Mouse (Mus musculus): Measurements from ENCODE around the gene Ccdc115. TPM values are rescaled to one million over a fixed set of nuclear protein-coding genes. Genes with fewer than 3 reads are reported as not detected.

The Ccdc115 gene
- polyA plus RNA-seq, 1 experiment from 2014 or later: 30.6 TPM

DNA sequence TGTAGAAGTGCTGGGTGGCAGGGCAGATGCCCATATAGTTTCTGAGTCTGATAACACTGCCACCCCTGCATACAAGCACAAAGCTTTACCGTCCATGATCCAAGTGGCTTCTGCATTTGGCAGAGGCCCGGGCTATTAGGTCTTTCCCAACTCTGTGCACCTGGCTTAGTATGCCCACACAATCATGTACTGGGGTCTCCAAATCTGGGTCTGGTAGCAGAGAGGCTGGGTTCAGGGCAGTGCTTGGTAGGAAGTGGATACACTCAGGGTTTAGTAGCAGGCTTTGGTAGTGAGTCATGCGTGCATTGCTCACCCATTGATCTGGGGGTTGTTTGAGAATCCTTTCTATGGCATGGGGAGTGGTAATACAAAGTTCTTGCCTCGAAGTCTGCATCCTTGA lies 10.2 kb downstream of the Ccdc115 start:
- 91% methylated on average over 4 of the region's 4 CpGs for WGBS
- H3K9me3 ChIP-seq (ENCODE audit: low read length): peaks cover 7% of the 10 kb centered on the region
- H3K4me2 ChIP-seq (replicated peaks; ENCODE audit: low read depth, low read length): no peak overlapping the region
- H3K27me3 ChIP-seq (replicated peaks; ENCODE audit: insufficient read depth, low read length): no peaks in the 10 kb centered on the region
- H3K4me3 ChIP-seq (ENCODE audit: low read depth, low read length): no peak overlapping the region
- H3K27ac ChIP-seq (ENCODE audit: low read length): no peak overlapping the region
- ATAC-seq (no peak), DNase-seq (ENCODE audit: low spot score) (no peak)
- TF ChIP-seq CTCF (IDR thresholded peaks at IDR 0.05) (no peak), EP300 (IDR thresholded peaks at IDR 0.05) (no peak)
- no peak overlapping the region for H3K9ac ChIP-seq (replicated peaks; ENCODE audit: low read depth)
- H3K4me1 ChIP-seq (ENCODE audit: insufficient read depth, low read depth, low read length): no peaks in the 10 kb centered on the region
- H3K36me3 ChIP-seq (ENCODE audit: insufficient read depth, low read length): no peaks in the 10 kb centered on the region

DNA sequence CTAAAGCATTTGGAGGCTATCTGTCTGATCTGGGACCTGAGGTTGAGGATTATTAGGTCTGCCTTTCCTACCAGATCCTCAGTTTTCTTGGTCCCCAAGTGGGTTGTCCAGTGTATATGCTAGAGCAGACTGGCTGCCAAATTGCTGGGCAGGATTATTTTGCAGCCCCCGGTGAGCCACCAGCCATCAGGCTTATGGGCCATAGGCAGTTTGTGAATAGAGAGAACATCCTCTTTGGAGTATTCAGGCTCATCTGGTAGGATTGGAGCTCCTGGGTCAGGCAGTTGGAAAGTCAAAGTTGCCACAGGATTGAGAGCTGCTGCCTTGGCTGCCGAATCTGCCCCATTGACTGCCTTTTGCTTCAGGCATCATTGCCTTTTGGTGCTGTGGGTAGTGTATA lies 11.0 kb downstream of the Ccdc115 start:
- no peak overlapping the region for H3K4me3 ChIP-seq (ENCODE audit: low read depth, low read length)
- peaks cover 7% of the 10 kb centered on the region for H3K9me3 ChIP-seq (ENCODE audit: low read length)
- DNase-seq (ENCODE audit: low spot score): no peak
- no peak overlapping the region for H3K27ac ChIP-seq (ENCODE audit: low read length)
- TF ChIP-seq EP300 (IDR thresholded peaks at IDR 0.05): no peak
- no peak for TF ChIP-seq CTCF (IDR thresholded peaks at IDR 0.05)
- H3K4me2 ChIP-seq (replicated peaks; ENCODE audit: low read depth, low read length): no peak overlapping the region
- H3K4me1 ChIP-seq (ENCODE audit: insufficient read depth, low read depth, low read length): no peaks in the 10 kb centered on the region
- no peaks in the 10 kb centered on the region for H3K36me3 ChIP-seq (ENCODE audit: insufficient read depth, low read length)
- WGBS: 95% methylated on average over 2 of the region's 2 CpGs
- no peak for ATAC-seq
- H3K9ac ChIP-seq (replicated peaks; ENCODE audit: low read depth): no peak overlapping the region
- H3K27me3 ChIP-seq (replicated peaks; ENCODE audit: insufficient read depth, low read length): no peaks in the 10 kb centered on the region

- H3K9me3 ChIP-seq (ENCODE audit: low read length): no peaks in the 10 kb centered on the region
- H3K4me1 ChIP-seq (ENCODE audit: insufficient read depth, low read depth, low read length): no peaks in the 10 kb centered on the region
- no peak overlapping the region for H3K4me3 ChIP-seq (ENCODE audit: low read depth, low read length)
- no peaks in the 10 kb centered on the region for H3K36me3 ChIP-seq (ENCODE audit: insufficient read depth, low read length)
- TF ChIP-seq EP300 (IDR thresholded peaks at IDR 0.05): no peak
- TF ChIP-seq CTCF (IDR thresholded peaks at IDR 0.05): no peak
- no peak overlapping the region for H3K4me2 ChIP-seq (replicated peaks; ENCODE audit: low read depth, low read length)
- H3K9ac ChIP-seq (replicated peaks; ENCODE audit: low read depth): no peak overlapping the region
- DNase-seq (ENCODE audit: low spot score) (peak; percentile 68), ATAC-seq (peak; percentile 67)
- no peak overlapping the region for H3K27ac ChIP-seq (ENCODE audit: low read length)
- H3K27me3 ChIP-seq (replicated peaks; ENCODE audit: insufficient read depth, low read length): no peaks in the 10 kb centered on the region
- WGBS: 38% methylated on average over 11 of the region's 11 CpGs
Observed at GRCm38 (mm10) chr1:34399182-34399953, 40.1 kb downstream of the Ccdc115 start.

DNA sequence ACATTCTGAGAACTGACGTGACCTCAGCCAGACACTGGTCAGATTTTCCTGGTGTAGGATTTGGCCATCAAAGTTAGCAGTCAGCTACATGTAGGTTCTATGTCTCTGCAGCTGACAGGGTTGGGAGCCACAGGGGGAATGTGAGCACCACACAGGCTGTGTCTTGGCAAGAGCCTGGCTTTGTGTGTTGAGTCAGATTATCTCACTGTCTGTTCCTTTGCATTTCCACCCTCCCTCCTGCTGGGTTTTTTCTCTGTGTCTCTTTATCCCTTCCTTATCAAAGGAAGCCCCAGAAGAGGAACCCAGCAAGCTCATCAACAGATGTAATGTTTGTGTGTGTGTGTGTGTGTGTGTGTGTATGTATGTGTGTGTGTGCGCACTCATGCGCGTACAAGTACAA lies 43.2 kb downstream of the Ccdc115 start:
- ATAC-seq: peak; percentile 41; the same call in 1 of the 2 replicates
- 90% methylated on average over 4 of the region's 4 CpGs for WGBS

DNA sequence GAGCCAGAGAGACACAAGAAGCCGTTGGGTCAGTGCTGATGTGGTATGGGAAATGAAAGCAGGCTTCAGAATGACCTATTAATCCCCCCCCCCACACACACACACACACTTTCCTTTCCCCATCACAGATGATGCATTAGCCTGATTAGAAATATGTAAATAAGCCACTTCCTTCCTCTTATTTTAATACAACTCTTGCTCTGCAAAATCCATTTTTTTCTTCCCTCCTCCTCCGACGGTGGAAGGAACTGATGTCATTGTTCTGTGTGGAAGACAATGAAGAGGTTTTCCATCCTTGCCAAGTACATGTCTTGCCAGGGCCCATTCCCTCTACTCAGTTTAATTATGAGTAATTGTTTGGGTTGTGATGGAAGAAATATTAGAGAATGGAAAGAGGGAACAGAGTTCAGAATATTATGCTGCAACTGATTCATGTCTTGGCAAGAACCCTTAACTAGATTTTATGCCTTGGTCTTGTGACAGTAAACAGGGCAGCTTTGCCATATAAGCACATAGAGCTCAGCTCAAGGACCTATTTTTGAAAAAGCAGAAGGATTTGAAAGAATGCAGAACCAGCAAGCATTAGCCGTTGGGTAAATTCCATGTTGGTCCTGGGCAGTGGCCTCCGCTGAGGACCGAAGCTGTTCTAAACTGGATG lies 50.1 kb downstream of the Ccdc115 start:
- Histone ChIP-seq H3K4me1 (ENCODE audit: insufficient read depth, low read depth, low read length) (peaks cover 14% of the 10 kb centered on the region; the same call in 1 of the 2 replicates), H3K4me2 (replicated peaks; ENCODE audit: low read depth, low read length) (peak overlapping the region; percentile 22; the same call in 1 of the 2 replicates), H3K4me3 (ENCODE audit: low read depth, low read length) (no peak overlapping the region), H3K27ac (ENCODE audit: low read length) (peak overlapping the region; percentile 80), H3K27me3 (replicated peaks; ENCODE audit: insufficient read depth, low read length) (no peaks in the 10 kb centered on the region), H3K36me3 (ENCODE audit: insufficient read depth, low read length) (no peaks in the 10 kb centered on the region), H3K9ac (replicated peaks; ENCODE audit: low read depth) (no peak overlapping the region), H3K9me3 (ENCODE audit: low read length) (no peaks in the 10 kb centered on the region)
- DNase-seq (ENCODE audit: low spot score): peak; percentile 86
- TF ChIP-seq CTCF (IDR thresholded peaks at IDR 0.05) (no peak), EP300 (IDR thresholded peaks at IDR 0.05) (peak; percentile 92)
- peak; percentile 88 for ATAC-seq
- 39% methylated on average over 6 of the region's 6 CpGs for WGBS

More for the DNA sequence above, 43.2 kb downstream of the Ccdc115 start:
- H3K4me2 ChIP-seq (replicated peaks; ENCODE audit: low read depth, low read length): no peak overlapping the region
- H3K4me1 ChIP-seq (ENCODE audit: insufficient read depth, low read depth, low read length): no peaks in the 10 kb centered on the region
- no peak for TF ChIP-seq EP300 (IDR thresholded peaks at IDR 0.05)
- no peak for TF ChIP-seq CTCF (IDR thresholded peaks at IDR 0.05)
- no peaks in the 10 kb centered on the region for H3K9me3 ChIP-seq (ENCODE audit: low read length)
- H3K36me3 ChIP-seq (ENCODE audit: insufficient read depth, low read length): no peaks in the 10 kb centered on the region
- DNase-seq (ENCODE audit: low spot score): no peak
- no peak overlapping the region for H3K27ac ChIP-seq (ENCODE audit: low read length)
- no peaks in the 10 kb centered on the region for H3K27me3 ChIP-seq (replicated peaks; ENCODE audit: insufficient read depth, low read length)
- no peak overlapping the region for H3K9ac ChIP-seq (replicated peaks; ENCODE audit: low read depth)
- H3K4me3 ChIP-seq (ENCODE audit: low read depth, low read length): no peak overlapping the region

DNA sequence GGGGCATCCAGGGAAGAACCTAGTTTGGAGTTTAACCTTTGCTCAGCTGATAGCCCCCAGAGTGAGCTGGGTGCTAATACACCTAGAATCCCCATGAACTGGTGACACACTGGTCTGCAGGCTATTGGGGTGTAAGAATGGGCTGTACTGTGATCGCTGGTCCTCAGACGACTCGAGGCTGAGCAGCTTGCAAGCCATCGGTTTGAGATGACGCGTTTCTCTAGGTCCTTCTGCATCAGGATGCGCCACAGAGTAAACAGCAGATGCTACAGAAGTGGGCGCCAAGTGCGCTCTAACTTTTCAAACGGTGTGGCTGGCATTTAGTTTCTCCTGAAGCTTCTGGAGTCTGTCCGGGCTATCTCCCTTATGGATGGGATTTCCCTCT lies 50.6 kb downstream of the Ccdc115 start:
- Histone ChIP-seq H3K4me3 (ENCODE audit: low read depth, low read length) (no peak overlapping the region), H3K4me2 (replicated peaks; ENCODE audit: low read depth, low read length) (peak overlapping the region; percentile 22), H3K4me1 (ENCODE audit: insufficient read depth, low read depth, low read length) (peaks cover 14% of the 10 kb centered on the region; the same call in 1 of the 2 replicates), H3K36me3 (ENCODE audit: insufficient read depth, low read length) (no peaks in the 10 kb centered on the region), H3K9me3 (ENCODE audit: low read length) (no peaks in the 10 kb centered on the region), H3K27me3 (replicated peaks; ENCODE audit: insufficient read depth, low read length) (no peaks in the 10 kb centered on the region), H3K9ac (replicated peaks; ENCODE audit: low read depth) (no peak overlapping the region), H3K27ac (ENCODE audit: low read length) (peak overlapping the region; percentile 64)
- TF ChIP-seq CTCF (IDR thresholded peaks at IDR 0.05) (no peak), EP300 (IDR thresholded peaks at IDR 0.05) (no peak)
- no peak for DNase-seq (ENCODE audit: low spot score)
- 66% methylated on average over 11 of the region's 11 CpGs for WGBS
- peak; percentile 43 for ATAC-seq
